Mouse (Mus musculus): Measurements from ENCODE around the gene Cul1. TPM values are rescaled to one million over a fixed set of nuclear protein-coding genes. Genes with fewer than 3 reads are reported as not detected.
"Not testable (repeated sequence)": the region's sequence is repeated elsewhere in the genome, so short reads cannot be mapped to it uniquely, and the experiment has no call there.

Gene Cul1
- 113 and 115 TPM in 2 replicates for total RNA-seq (2021)
- long read RNA-seq, transcript Cul1-201 (22 exons, 3,161 nt): major isoform, 150 of 184 reads
- long read RNA-seq, partial matches to known transcripts: 15 of 184 reads
- long read RNA-seq, other reads (novel, unspliced or antisense): 17 of 184 reads

DNA sequence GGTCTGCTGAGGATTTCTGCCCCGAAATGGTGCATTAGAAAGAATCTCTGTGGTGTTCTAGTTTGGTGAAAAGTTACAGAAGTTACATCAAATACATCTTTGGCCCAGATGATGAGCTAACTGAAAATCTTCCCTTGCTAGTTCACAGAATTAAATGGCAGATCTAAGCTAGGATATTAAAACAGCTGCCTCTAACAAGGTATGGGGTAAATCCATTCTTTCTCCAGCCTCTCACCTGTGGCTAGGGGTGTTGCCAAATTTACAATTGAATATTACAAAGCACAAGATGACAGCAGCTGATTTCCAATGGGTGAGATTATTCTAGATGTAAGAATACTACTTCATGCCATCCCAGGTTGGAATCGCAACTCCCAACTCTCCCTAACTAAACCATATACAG is at the start of gene Cul1:
Gene Cul1, plus strand, starts transcription at position 301 of the 400 bp plus-strand sequence.
- no peak for DNase-seq

DNA sequence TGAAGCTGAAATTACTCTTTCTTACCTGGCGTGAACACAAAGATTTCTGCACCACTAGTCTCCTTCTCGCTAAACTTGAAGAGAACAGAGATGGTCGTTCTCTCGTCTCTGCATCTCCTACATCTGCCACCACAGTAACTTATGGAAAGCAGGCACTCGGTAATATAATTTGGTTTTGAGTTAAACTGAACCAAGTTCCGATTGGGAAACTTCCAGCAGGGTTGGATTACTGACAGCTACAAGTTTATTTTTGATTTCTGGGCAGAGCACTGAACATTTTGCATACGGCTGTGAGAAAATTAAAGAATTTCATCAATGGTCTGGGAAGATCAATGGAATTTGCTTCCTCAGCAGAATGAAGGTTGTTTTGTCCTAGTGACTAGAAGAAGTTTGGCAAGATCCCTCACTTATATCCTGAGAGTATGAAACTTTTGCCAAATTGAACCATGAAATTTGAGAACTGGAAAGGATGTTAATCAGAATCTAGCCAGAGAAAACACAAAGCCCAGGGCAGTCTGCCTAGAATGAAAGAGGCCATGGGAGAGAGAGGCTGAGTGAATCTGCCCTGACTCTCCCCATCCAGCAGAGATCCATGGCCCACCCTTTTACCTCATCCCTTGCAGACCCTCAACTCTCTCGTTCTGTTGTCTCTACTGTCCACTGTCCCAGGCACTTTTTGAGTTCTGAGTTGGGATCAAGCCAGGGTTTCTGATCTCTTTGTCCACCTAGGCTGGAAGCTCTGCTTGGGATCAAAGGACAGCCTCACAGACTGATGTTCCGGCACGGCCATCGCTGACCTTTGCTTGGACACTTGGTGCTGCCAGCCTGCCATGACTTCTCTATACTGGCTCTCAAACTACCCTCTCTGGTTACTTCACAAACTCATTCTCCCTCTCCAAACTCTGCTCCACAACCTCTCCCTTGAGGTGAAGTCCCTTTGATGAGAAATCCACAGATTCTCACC is 48.5 kb upstream of the Cul1 start:
- DNase-seq: no peak

DNA sequence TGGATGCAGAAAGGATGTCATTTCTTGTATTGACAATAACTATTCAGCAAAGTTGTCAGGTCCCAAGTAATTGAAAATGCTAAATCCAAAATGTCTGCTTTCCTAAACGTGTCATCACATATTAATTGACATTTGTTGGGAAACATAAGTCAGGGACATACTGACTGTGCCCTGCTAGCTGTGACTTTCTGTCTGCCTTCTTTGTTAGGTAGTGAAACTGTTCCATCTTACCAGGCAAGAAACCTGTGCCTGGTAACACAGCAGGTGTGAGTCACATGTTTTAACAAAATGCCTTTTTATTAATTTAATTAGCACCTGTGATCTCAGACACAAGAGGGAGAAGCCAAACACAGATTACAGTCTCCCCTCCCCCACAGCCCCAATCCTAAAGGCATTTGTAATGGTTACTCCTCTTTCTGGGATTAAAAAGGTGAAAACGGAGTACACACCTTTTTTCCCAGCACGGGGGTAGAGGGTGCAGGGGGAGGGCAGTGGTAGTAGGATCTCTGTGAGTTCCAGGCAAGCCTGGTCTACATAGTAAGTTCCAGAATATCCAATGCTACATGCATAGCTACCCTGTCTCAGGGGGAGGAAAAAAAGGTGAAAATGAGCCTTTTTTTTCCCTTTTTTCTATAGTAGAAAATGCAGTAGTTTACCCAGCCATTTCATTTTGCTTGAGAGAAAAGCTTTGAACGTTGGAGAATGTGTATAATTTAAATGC is 40.2 kb upstream of the Cul1 start:
- no peak for DNase-seq

DNA sequence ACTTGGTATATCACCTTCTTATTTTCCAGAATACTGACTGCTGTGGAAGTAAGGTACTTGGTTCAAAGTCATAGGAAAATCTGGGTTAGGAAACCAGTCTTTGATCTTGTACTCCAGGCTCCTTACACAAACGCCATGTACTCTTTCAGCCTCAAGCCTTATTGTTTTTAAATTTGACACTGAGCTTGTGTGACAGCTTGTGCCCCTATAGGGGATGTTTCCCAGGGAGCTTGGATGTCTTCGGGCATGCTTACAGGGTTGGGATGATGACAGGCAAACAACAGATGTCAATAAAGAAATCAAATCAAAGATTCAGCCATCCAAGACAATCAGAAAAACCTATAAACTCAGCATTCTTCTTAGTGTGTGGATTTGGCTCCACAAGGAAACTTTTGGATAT is 39.5 kb upstream of the Cul1 start:
- DNase-seq: no peak

DNA sequence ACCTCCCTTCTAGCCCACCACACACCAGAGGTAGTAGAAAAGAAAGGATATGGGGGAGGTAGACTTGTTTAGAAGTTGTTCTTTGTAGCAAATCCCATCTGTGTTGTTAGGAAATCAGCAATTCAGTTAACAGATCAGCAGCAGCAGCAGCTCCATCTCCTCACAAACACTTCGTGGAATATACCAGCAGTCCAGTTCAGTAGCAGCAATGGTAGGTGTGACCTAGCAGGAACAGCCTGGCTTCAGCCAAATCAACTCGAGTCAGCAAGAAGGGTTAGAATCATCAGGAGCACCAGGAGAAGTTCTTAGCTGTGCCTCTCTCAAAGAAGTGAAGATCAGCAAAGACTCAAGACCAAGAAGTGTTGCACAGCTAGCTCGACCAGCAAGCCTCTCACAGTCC is 34.5 kb upstream of the Cul1 start:
- DNase-seq: no peak

DNA sequence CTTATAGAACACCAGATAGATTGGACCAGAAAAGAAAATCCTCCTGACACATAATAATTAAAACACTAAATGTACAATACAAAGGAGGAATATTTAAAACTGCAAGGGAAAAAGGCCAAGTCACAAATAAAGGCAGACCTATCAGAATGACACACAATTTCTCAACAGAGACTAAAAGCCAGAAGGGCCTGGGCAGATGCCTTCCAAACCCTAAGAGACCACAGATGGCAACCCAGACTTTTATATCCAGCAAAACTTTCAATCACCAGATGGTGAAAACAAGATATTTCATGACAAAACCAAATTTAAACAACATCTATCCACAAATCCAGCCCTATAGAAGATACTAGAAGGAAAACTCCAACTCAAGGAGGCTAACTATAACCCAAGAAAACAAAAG is 33.0 kb upstream of the Cul1 start:
- no peak for DNase-seq

DNA sequence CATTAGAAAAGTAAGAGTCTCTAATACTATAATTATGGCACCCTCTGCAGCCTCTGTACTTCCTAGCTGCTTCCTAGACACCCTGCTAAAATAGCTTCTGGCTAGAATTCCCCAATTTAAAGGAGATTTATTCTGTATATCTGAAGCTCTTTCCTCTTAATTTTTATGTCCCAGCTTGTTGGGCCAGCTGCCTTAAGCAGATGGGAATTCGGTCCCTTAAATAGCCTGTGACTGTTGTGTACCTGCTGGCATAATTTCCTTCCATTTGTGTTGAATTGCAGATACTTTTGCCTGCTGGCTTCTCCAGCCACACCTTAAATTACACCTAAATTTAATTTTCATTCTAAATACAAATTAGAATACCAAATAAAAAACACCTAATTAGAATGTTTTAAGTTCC is 32.0 kb upstream of the Cul1 start:
- no peak for DNase-seq

DNA sequence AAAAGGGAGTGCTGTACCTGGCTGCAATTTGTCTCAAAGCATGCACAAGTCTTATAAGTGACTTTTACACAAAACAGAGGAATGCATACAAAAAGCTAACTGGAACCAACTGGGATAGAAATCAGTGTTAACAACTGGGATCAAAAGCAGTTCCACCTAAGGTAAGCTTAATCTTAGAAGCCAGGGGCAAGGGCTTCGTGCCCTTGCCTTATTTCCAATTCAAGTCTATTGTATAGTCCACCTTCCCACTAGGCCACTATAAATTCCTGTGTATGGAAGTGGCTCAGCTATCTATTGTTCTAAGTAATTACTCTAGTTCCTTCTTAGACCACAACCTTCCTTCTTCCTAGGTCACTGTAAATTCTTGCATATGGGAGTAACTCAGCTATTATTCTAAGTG is 27.1 kb upstream of the Cul1 start:
- DNase-seq: no peak

DNA sequence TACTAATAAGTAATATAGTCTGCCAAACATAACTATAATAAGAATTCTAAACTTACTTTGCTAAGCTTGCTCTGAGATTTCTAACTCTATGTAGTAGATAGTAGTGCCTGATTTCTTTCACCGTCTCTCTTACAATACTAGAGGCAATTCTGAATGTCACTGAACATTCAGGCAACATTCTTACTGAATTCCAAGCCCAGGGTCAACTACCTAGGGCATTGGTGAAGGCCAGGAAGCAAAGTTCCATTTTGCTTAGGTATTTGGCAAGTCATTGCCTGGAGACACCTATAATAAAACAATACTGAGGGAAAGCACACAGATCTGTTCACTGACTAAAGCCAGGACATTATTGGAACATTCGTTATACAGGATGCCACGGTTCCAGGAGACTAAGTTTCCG is 26.6 kb upstream of the Cul1 start:
- not testable (repeated sequence) for DNase-seq

DNA sequence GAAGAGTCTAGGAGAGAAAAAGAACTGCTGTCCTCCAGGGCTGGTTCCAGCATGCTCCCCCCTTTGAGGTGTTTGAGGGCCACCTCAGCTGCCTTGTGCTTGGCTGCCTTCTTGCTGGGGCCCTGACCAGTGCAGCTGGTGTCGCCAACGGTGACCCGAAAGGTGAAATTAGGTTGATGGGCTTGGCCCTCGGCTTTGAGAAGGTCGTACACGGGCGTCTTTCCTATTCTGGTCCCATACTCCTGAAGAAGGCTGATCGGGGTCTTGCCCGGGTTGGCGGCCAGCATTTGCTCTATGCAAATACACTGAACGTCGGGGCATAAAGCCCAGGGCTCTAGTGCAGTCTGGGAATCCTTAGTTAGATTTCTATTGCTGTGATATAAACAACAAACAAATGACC is 20.4 kb upstream of the Cul1 start:
- DNase-seq: not testable (repeated sequence)

DNA sequence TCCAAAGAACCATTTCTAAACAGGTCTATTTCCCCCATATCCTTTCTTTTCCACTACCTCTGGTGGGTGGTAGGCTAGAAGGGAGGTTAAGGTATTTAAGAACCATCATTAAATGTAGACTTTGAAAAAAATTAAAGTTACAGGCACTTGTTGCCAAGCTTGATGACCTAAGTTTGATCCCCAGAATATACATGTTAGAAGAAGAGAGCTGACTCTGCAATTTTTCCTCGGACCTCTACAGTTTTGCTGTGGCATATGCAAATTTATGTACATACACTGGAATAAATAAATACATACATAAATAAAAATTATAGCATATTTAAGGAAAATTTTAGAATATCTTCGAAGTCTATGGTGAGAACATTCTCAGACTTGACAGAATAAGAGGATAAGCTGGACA is 13.1 kb upstream of the Cul1 start:
- DNase-seq: no peak

DNA sequence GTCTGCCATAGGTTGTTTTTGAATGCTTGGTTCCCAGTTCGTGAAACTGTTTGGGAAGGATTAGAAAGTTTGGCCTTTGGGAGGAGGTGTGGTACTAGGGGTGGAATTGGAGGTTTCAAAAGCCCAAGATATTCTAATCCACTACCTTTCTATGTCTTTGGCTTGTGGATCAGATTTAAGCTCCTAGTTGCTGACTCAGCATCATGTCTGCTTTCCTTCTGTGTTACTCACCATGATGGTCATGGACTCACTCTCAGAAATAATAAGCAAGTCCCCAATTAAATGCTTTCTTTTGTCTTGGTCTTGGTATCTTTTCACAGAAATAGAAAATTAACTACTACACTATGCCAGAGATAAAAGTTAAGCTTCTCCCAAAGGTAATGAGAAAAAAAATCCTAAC is 5.5 kb upstream of the Cul1 start:
- no peak for DNase-seq

DNA sequence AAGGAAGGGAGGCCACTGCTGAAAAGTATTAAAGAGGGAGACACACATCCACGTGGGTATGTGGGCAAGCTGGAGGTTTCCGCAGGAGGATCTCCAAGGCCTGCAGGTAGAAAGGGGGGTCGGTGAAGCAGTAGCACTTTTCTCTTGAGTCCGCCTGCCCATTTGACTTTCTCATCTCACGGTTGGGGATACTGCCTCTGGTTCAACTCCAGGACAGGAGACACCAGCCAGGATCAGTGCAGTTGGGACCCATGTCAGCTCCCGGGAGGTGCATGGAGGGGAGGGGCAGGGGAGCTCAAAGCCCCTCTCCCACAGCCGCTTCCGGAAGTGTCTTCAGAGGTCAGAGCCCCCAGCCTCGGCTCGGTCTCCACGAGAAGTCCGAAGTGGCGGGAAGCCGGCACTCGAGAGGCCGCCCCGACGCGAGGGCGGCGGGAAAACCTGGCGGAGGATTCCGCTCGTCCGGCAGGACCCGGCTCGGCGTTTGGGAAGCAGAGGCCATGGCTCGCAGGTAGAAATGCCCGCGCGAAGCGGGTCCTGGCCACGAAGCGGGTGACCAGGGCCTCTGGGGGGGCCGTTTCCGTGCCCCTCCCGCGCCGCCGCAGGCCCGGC is 428 bp downstream of the Cul1 start:
- peak; percentile 66 for DNase-seq

DNA sequence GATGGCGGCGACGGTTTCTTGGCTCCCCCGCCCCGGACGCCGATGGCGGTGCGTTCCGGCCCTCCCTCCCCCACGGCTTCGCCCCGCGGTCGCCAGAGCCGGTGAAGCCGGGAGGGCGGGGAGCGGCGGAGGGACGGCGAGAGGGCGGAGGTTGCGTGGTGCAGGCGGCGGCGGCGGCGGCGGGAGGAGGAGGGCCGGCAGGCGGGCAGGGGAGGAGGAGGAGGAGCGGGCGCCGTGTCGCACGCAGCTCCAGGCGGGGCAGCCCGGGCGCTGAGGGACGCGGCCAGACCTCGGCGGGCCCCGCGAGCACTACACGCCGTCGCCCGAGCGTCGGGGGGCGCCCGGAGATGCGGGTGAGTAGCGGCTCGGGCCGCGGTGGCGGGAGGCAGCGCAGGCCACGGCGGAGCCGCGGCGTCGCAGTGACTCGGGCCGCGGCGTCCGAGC is 955 bp downstream of the Cul1 start:
- peak; percentile 88 for DNase-seq

DNA sequence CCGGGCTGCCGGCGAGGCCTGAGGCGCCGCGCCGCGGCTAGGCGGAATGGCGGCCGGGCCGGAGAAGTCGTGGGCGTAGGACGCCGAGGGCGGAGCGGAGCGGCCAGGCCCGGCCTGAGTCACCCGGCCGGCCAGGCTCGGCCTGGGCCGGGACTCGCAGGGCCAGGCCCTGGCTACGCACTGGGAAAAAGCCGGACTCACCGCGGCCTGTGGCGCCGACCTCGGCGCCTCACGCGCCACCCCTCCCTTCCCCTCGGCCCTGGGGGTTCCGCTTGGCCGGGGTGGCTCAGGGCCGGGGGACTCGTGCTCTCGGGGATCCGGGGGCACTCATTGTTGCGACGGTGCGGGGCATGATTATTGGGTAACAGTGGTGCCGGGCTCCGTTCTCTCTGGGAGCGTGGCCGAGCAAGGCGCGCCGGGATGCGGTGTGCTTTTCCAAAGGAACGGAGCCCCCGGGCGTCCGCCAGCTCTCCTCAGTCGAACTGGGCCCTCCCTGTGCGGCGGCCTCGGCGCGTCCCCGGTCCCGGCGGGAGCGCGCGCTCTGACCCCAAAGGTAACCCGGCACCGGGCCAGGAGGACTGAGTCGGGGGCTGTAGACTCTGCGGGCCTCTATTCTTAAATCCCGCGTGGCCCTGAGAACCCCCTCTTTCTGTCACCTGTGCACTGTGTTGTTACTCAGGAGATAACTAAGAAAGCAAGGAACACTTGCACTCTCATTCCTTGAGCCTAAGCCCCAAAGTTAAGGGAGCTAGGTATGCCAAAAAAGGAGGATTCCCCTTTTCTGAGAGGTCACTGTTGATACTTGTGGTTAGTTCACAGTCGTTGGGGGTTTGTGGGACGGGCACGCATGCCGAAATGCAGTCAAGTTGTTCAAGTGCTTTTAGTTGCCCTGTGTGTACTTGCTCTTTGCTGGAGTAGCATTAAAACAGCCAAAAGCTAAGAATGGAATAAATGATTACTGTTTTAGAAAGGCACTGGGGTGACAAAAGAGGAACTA is 1.7 kb downstream of the Cul1 start:
- peak; percentile 72 for DNase-seq

DNA sequence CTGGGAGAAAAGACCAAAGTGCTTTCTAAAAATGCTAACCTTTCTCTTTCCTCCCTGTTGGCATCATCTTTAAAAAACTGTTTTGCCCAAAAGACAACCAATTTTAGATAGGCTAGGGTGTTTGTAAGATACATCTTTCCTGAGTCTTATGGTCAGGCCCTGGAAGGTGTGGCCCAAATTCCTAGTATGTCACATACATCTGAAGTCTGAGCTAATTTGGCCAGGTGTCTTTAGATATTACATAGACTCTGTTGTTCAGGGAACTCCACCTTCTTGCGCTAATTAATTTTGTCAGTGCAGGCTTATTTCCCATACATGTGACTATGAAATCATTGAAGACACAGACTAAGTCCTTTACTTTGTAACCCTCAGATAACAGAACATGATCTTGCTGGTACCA is 2.6 kb downstream of the Cul1 start:
- DNase-seq: no peak

DNA sequence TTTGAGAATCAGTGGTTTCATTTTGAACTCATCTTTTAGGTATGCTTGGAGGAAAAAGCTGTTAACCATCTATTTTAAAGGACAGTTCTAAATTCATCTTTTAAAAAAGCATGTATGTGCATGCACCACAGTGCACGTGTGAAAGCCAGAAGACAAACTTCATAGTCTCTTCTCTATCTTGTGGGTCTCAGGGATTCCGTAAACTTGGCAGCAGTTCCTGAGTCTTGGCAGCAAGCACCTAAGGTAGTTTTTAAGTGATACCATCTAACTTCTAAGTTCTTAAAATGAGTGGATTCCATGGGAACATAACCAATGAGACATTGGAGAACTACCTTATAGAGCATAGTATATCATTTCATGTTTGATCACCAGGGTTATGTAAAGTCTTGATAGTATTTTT is 3.7 kb downstream of the Cul1 start:
- no peak for DNase-seq

DNA sequence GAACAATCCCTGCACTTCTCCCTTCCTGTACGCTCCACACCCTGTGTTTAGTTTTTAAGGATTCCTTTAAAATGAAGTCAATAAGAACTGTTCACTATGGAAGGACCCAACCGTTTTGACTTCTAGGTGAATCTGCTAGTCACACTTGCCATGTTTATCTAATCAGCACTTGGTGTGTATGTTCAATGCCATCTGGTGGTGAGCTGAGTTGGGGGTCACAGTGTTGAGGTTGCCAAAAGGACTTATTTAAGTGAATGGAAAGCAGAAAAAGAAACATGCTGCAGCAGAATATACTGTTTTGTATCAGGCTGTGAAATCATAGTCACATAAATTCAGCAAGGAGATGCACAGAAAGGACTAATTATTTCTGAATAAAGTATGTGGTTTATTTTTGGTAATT is 12.2 kb downstream of the Cul1 start:
- DNase-seq: no peak

DNA sequence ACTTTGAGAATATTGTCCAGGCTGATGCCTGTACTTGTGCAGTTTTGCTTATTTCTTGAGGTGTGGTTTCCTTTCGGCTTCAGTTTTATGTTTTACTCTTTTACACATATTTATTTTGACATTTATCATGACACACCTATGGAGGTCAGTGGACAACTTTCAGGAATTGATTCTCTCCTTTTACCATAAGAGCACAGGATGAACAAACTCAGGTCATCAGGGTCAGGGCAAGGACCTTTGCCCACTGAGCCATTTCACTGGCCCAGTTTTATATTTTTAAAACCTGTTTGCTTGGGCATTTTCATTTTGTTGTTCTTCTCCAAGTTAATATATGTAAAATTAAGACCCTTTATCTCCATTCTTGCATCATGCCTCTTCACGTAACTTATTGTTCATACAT is 13.3 kb downstream of the Cul1 start:
- no peak for DNase-seq

DNA sequence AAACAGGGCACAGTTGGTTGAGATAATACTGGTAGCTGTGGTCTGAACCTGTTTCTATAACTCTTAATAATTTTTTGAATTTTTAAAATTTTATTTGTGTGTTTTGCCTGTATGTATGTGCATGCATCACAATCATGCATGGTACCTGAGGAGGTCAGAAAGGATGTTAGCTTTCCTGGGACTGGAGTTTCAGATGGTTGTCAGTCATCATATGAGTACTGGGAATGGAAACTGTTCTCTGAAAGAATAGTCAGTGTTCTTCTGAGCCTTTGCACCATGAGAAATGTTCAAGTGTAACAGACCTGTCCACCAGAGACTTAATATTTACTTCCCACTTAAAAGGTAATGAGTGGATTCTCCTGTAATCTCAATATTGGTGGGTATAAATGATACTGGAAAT is 13.9 kb downstream of the Cul1 start:
- DNase-seq: no peak

DNA sequence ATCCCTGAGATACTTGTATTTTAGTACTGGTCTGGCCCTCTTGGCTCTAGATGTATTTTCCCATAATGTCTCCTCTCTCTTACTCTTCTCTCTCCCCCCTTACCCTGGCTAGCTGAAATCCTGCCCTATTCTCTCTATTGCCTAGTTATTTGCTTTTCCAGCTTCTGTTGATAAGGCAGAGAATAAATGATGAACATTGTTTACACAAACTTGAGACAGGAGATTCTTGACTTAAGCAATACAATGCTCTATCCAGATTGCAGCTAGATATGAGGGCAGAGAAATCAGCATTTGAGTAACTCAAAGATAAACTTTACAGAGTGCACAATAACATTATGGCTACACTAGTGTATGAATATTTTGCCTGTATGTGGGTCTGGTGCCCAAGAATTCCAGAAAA is 16.6 kb downstream of the Cul1 start:
- no peak for DNase-seq

DNA sequence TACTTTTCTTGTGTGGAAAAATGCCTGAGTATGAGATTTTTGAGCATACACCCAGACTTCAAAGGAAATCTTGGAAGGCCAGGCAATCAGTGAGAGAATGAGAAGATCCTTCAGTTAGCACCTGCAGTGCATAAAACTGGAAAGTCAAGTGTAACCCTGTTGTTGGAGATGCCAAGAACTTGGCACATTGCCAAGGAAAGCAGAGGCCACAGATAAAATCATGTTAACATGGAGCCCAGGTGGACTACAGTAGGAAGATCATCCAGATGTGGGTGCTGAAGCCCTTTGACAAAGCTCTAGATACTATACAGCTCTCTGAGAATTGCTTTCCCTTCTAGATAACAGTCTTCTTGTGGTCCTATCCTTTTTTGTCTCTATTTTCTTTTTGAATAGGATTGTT is 19.2 kb downstream of the Cul1 start:
- DNase-seq: no peak

All from adrenal gland, postnatal 25 days (tissue).